Mouse (Mus musculus) ovary, adult 2 months (tissue): ENCODE results near the gene Sh3bgrl2. TPM values are rescaled to one million over a fixed set of nuclear protein-coding genes. Genes with fewer than 3 reads are reported as not detected.

Source experiments
- polyA plus RNA-seq: library from polyadenylated mRNA; depleted of rRNA; stranded (reverse); fragments of >200 nt; gene quantifications from 2 replicates; pipeline ENCODE4 v1.2.3, GENCODE M21; 2012; rRNA removed

Gene Sh3bgrl2
- polyA plus RNA-seq: 3.2 and 3.6 TPM in 2 replicates

DNA sequence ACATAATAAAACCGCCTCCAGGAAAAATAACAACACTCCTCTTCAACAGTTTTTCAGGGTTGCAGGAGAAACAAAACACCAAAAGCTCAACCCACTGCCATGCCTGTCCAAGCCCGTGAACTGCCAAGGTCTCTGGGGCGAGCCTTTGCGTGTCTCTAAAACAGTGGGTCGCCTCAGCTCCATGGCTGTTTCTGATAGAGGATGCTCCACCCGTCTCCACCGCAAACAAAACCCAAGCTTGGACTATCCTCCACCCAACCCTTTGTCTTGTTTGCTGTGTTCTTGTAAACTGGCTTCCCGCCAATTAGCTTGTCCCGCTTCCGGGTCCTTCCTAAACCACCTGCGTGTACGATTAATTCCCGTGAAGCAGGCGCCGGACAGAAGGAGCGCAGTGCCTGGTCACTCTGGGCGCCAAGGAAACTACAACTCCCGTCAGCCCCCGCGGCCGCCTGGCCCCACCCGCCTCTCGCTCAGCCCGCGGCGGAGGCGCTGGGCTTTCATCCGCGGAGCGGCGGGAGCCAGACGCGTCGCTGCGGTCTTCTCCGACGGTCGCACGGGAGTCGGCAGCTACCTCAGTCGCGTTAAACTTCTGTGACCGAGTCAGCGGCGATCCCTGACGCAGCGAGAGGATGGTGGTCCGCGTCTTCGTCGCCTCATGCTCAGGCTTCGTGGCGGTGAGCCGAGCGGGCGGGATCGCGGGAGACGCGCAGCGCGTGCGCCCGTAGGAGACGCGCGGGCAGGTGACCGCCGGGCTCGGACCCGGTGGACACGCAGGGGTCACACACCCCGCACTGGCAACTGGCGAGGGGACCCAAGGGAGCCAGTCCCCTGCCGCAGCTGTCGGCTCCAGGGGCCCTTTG is at the start of gene Sh3bgrl2:
Gene Sh3bgrl2 (plus strand): TSS at position 498 of the 860 bp plus-strand sequence.

Other genes starting within 250 kb of the Sh3bgrl2 start
- 1.5 and 2.0 TPM in 2 replicates for gene Lca5, start 107.2 kb upstream of the Sh3bgrl2 start, polyA plus RNA-seq